Mouse (Mus musculus) retina, postnatal 1 day (tissue): ENCODE measurements around the gene Arhgap29.
A peak's percentile ranks its signal among the peaks of the same experiment; 100 is the strongest.

Source experiments
- DNase-seq: peaks from one replicate; pipeline ENCODE4 v3.0.0-alpha.2; 2012

Arhgap29 gene

DNA sequence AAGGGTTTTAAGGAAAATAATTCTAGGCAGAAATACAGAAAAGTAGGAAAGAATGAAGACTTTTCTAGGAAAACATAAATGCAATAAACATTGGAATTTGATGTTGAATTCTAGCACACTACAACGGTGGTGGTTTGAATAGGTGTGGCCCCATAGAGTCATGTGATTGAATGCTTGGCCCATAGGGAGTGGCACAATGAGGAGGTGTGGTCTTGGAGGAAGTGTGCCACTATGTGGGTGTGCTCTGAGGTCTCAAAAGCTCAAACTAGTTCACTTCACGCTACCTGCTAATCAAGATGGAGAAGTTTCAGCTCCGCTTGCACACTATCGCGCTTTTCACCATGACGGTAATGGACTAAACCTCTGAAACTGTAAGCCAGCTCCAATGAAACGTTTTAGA lies 66.1 kb downstream of the Arhgap29 start:
- DNase-seq: no peak

DNA sequence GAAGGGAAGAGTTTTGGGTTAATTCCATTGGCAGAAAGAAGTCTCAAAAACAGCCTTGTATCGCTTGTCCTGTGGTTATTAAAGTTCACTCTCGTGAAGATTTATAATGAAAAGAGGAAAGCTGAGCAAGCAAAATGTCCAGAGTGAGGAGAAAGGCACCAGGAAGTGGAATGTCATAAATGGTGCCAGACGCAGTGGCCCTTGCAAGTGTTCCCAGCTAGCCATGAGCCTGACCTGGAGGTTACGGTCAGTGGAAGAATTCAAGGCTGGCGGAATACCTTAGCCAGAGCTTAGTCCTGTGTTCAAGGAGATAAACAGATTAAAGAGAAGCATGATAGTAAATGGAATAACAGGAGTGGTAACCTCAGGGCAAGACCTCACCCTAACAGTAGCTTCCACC lies 66.8 kb downstream of the Arhgap29 start:
- DNase-seq: no peak

DNA sequence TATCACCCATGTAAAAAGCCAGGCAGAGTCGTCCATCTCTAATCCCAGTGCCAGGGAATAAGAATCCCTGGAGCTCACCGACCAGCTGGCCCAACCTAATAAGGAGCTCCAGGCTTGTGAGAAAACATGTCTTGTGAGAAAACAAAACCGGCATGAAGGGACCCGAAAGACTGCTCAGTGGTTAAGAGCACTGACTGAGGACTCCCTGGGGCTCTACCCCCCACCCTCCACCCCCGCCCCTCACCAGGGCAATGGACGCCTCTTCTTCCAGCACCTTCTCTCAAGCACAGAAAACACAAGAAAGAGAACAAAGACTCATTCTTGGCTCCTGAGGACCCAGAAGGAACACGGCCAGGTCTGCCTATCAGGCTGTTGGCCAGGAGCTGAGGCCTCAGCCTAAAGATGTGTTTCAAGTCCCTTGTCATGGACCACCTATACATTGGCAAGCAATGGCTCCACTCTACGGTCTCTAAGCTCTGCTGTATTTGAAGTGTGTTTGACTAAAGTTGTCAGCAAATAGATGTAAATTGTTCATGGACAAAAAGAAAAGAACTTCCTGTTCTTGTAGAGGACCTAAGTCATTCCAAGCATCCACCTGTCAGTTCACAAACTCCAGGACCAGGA lies 68.8 kb downstream of the Arhgap29 start:
- no peak for DNase-seq

DNA sequence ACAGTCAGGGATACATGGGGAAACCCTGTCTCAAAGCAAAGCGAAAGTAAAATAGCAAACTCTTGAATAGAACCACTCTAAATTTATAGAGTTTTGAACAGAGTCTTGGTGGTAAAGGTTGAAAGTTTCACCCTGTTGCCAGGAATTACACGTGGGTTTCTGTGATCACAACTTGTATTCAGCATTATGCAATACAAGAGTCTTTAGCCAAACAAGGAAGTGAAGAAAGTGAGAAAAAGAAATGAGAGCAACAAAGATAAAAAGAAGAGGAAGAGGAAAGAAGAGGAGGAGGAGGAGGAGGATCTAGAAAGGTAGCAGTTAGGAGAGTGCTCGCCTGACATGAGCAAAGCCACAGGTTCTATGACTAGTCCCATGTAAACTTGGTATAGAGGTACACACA lies 70.0 kb downstream of the Arhgap29 start:
- DNase-seq: no peak

DNA sequence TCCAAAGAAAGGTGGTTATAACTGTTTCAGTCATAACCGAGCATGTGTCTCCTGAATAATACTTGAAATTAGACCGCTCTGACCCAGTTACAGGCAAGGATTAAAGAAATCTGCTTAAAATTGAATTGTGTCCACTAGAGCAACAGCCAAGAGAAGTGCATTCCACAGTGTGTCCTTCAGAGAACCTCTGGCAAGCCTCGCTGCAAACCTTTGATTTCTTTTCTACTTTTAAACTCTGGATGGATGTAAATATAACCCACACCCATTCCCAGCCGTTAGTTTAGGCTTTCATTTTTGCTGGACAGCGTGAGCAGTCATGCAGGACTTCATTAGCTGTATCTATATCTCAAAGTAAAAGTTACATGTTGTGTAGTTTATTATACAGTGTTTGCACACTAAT lies 74.3 kb downstream of the Arhgap29 start:
- DNase-seq: no peak

DNA sequence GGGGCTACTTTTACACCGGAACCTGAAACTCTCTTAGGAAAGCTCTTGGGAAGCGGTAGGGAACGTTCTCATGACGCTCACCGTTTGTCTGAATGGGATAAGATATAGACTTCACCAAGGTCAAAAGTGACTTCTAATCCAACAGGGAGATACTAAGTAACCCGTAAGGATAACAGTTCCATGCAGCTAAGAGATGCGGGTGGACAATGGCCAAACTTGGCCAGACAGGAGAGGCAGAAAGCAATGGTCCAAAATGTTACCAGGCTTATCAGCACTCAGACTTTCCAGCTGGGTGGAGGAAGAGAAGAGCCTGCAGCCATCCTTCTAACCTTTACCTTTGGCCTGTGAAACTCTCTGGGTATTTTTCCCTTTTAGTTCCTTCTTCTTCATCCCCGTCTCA lies 75.4 kb downstream of the Arhgap29 start:
- DNase-seq: no peak

DNA sequence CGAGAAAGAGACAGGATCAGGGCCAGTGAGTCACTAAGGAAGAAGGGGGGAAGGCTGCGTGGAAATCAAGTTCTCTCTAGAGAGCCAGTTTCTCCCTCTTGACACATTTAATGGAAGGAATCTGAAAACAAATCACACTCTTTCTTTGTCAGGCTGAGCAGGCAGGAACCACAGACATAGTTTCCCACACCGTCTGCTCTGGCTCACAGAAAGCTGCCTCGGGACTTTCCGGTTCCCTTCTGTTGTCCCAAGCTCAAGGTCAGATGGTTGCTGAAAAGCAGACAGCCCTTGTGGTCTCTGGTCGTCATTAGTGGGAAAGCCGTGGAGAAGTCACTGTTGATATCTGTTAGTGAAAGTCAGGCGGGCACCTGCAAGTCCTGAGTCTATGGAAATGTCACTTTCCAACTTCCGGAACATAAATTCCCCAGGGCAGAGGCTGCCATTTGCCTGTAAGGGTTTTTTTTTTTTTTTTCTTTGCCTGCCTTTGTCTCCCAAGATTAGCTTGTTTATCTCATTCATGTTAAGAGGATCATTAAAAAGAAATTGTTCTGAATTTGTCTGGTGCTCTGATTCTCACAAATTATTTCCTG lies 81.0 kb downstream of the Arhgap29 start:
- DNase-seq: no peak

DNA sequence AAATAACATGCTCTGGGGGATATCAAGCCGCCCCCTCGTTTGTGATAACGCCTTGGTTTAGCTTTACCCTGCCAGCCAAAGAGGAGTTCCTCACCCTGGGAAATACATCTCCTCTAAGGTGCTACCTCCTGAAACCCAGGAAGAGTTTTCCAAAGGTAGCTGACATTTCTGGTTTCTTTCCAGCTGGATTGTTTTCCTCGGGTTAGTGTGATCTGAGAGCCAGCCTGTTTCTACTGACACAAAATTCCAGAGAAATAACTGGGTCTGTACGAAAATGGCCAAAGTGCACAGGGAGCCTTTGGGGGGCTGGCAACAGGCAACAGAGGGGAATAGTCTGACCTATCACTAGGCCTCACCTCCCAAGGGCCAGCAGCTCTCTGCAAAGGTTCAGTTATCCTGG lies 81.9 kb downstream of the Arhgap29 start:
- no peak for DNase-seq

DNA sequence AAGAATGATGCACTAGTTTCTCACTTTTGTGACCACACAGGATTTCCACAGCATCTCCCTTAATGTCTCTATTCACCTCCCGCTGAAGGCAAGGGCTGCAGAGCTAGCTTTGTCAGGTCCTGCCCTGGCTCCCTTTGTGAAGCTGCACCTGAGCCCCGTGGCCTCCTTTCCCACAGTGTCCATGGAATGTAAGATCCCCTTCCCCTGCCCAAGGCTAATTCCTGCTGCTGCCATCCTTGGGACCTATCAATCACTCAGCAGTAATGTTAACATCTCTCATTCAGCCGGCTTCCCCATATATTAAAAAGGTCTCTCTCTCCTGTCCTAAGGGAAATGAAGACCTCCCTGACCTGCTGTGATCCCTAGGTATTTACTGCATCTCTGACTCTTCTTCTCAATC lies 82.8 kb downstream of the Arhgap29 start:
- no peak for DNase-seq

DNA sequence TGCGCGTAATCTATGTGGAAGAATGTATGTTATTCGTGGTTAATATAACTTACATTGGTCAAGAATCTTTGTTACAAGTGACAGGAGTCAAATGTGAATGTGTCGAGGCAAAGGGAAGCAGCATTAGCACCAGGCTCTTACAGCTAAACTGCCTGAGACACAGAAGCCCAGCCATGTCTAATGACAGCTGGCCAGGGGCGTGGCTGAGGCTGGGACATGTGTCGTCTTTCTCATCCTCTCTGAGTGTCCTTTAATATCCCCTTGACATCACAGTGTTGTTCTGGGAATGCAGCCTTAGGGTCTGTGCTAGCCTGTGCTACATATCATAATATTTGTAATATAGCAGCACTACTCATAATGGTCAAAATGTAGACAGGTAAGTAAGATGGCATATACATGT lies 88.2 kb downstream of the Arhgap29 start:
- DNase-seq: no peak

DNA sequence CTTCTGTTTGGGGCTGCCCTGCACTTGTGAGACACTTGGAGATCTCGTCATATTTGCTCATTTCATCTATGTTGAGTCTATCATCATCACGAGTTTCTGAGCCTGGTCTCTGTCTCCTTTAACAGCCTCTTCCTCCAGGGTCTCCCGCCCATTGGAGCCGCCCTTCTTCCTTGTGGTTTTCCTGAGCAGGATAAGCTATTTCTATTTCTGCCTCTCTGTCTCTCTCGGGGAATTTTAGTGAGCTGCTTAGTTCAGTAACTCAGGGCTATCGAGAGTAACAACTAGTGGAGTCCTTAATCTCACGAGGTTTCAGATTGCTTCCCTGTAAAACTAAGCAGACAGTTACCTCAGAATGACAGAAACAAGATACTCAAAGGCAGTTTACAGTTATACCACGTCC lies 90.8 kb downstream of the Arhgap29 start:
- DNase-seq: no peak

DNA sequence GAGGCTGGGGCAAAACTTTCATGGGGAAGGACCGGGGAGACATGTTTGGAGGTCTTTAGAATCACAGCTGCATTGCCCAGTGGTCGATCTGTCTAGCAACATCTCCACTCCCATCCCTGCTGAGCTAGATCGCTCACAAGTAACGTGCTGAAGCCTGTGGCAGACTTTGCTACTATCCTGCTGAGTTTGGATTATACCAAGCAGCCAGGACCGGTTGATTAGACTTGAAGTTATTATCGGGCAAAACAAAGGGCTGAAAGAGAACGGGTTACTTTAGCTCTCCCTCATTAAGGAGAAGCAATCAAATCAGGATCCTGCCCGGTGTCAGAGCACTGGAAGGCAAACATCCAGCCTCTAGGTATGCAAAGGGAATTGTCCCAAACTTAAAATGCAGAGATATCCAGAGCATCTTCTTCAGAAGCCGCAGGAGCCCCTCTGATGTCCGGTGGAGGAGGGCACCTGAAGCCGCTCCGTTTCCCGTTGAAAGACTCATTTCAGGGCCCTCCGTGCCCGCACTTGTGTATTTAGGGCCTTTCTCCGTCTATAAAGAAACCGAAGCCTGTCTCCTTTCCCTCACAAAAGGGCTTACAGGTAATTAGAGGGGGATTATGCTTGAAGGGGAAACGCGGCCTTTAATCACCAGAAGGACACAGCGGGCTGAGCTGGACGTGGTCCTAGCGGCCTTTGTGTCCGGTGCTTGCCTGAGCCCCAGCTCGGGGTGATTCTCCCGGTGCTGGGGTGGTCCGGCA lies 91.6 kb downstream of the Arhgap29 start, which contains the start of gene Abca4:
Abca4 (plus strand) TSS at position 645 of the 749 bp plus-strand sequence.
- DNase-seq: peak; percentile 78

DNA sequence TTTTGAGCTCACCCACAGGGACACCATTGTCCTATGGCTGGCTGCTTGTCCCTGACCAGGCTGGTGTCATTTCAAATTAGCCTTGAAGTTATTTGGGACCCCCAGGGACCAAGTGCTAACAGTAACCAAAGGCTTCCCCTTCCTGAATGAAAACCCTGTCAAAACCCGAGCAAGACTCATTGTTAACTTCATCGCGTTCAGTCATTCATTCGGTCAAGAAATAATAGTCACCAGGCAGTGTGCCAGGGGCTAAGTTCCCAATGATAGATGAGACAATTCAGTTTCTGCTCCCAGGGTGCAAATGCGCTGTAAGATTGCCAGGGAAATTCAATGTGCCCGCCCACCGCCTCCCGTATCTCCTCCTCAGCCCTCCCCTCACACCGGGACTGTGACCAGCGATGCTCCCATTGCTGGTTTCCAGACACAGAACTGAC lies 93.9 kb downstream of the Arhgap29 start:
- DNase-seq: peak; percentile 83

DNA sequence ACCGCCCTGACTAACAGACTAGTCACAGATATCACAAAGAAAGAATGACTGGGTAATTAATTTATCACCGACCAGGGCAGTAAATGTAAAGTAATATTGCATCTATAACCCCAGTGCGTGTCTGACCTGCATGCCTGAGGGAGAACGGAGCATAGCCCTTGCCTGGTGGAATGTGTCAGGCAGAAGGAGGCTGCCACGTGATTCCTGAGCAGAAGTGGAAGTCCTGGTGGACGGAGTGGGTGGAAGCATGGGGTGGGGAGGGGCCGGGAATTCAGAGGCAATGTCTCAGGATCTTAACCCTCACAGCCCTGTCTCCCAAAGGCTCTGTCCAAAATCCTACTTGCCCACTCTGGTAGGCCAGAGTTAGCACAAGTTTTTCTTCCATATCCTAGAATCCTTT lies 95.1 kb downstream of the Arhgap29 start:
- DNase-seq: no peak

DNA sequence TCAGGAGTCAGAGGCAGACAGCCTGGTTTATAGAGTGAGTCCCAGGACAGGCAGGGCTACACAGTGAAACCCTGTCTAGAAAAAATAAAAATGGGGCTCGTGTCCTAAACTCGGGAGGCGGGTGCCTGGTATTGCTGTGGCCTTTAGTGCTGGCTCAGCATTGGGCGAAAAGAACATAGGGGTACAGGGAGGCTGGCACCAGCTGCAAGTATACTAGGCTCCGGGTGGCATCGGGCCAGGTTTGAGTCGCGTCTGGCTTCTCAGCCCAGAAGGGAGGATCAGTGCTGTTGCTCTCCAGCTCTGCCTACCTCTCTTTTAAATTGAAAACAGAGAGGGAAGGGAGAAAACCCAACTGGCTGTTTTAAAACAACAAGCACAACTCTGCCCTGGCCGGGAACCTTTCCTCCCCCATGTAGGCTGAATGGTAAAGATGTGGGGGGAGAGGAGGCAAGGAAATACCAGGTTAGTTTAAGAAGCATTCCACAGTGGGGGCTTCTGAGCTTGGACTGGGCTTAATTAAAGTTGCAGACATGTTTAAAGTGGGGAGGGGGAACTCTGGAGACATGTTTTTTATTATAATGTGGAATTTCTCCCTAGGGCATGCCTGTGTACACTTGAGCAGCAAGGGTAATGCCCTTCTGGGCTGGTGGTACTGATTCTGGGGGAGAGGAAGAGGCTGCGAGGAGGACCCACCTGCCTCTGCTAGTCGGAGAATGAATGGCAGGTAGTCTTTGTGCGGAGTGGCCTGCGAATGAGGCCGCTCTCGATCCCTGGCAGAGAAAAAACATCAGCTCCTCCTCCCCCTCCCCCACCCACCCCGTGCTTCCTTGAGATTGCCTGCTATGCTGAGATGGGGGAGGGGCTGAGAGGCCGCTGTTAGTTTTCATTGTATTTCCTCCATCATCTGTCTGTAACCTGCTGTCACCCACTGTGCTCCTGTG lies 95.8 kb downstream of the Arhgap29 start:
- DNase-seq: peak; percentile 46

DNA sequence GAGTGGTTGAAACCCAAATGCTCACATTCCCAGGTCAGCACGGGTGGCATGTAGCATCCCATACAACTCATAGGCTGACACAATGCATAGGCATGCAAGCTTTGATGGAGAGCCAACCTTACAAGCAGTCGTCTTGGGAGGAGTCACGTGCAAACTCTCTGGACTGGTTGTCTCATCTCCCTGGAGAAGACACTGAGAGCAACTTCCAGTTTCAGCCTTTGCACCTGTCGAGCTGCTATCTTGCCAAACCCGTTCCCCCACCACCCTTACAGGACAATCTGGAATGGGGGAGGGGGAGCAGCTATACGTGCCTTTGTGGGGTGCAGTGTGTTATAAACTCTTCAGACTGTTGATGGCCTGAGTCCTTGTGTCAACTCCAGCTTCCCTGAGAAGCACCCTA lies 96.8 kb downstream of the Arhgap29 start:
- DNase-seq: no peak

DNA sequence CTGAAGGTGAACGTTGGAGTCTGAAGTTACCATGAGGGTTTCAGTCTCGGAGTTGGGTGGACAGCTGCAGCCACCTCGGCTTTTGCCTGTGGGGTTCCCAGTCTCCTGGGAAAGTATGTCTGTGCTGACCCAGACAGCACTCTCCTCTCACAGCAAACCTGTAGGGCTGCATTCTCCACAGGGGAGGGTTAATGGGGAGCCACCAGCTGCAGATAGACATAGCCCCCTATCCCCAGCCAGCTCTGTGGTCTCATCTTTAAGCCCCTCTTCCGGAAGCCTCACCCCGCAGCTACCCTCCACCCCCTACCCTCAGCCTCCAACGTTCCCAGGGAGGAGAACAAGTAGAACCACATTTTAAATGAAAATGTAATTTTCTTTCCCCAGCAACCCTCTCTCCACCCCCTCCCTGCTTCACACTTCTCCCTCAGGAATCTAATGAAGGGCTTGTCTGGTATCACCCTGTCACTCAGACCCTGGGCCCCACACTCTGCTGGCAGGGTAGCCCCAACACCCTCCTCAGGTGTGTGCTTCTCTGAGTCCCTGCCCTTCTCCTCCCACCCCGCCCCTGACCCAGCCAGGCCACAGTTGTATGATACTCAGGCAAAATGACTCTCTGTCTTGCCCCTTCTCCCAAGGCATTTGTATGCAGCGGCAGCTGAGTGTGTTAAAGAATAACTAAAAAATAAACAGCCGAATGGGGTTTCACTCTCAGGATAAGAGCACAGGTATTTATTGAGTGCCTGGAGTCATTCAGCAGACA lies 106.3 kb downstream of the Arhgap29 start:
- DNase-seq: no peak

DNA sequence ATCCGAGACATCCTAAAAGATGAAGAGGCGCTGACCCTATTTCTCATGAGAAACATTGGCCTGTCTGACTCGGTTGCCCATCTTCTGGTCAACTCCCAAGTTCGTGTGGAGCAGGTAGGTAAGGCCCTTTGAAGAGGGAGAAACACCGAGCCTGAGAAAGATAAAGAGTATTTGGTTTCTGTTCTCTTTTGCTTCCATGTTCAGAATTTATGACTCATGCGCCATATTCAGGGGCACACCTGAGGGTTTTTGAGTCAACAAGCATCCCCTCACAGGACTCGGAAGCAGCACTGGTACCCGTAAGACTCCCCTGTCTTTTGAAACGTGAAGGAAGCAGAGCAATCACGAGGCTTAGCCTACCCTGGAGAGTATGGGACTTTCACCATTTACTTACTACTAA lies 110.2 kb downstream of the Arhgap29 start:
- no peak for DNase-seq

DNA sequence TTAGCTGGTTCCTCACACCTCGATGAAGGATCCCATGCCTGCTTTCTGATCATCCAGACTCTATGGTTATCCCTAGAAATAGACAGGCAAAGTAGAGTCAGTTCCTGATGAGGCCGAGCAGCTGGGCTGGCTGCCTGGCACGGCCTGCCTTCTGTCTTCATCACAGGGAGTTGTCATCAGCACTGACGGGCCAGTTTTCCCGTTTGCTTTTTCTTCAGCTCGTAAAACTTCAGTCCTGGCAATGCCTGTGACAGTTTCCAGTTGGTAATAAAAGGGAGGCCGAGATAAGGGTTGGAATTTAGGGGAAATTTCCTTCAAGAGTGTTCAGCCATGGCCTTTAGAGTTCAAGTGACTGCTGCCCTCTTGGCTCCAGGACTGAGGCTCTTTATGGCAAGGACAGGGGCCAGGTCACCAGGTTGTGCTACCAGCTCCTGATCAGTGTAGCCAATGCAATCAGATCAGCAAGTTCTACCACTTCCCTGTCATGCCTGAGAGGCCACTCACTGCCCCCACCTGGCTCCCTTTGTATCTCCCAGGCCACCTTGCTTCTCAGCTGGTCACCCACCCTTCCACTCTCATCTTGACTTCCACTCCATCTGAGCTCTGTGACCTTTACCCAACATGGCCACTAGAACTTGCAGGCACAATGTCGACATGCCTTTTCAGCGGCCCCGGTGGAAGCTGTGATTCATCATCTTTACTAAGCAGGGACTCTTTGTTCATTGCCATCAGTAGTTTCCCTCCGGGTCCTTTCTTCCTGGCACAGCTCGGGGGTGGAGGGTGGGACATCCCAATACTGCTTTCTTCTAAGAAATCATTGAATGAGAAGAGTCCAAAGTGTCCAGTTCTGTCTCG lies 112.4 kb downstream of the Arhgap29 start:
- no peak for DNase-seq
